Mouse (Mus musculus) megakaryocyte, embryonic 14.5 days (primary cell): Measurements from ENCODE around the gene Umodl1.

Experiments
- FLI1 ChIP-seq: IDR thresholded peaks from 2 replicates; pipeline ENCODE4 v1.6.1; 2012; ENCODE audit warnings: low read length, inconsistent platforms, mixed read lengths
- GATA1 ChIP-seq: IDR thresholded peaks from 3 replicates; pipeline ENCODE4 v1.6.1; 2012; ENCODE audit warnings: mixed read lengths, low read length, inconsistent platforms, borderline replicate concordance

DNA sequence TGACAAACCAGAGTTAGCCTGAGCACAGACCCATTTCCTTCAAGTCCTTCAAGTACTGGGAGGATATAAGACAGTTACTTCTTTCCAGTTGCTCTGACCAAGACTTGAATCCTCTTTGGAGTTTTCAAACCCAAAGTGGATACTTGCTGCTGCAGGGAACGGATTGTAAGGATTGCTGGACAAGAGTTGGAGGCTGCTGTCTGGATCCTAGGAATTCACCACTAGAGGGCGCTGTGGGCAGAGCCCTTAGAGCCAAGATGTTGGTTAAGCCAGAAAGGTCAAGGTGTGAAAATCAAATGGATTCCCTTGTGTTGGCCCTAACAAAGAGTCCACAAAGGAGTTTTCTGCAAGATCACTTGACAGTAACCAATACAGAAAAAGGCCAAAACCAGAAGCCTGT, 65.1 kb downstream of the Umodl1 start:
- TF ChIP-seq GATA1 (no peak), FLI1 (no peak)
